Mouse (Mus musculus) bone marrow macrophage, adult 2 months (primary cell): ENCODE measurements around the gene Ifitm1. TPM values are rescaled to one million over a fixed set of nuclear protein-coding genes. Genes with fewer than 3 reads are reported as not detected.
"Not testable (repeated sequence)": the region's sequence is repeated elsewhere in the genome, so short reads cannot be mapped to it uniquely, and the experiment has no call there.

Experiments used
- H3K27ac ChIP-seq: 2 replicates; pipeline ENCODE4 v1.5.1; 2012; ENCODE audit warnings: low read depth, low read length; ENCODE audit not compliant: insufficient read depth
- H3K4me1 ChIP-seq: 2 replicates; pipeline ENCODE4 v1.6.1; 2012; ENCODE audit warnings: low read length; ENCODE audit not compliant: control insufficient read depth, insufficient read depth
- H3K4me3 ChIP-seq: 2 replicates; pipeline ENCODE4 v1.5.1; 2012; ENCODE audit warnings: mild to moderate bottlenecking, low read length, moderate library complexity; ENCODE audit not compliant: insufficient read depth
- CTCF ChIP-seq: IDR thresholded peaks from 2 replicates; pipeline ENCODE4 v1.5.1; 2012; ENCODE audit warnings: low read depth, mild to moderate bottlenecking, low read length, moderate library complexity
- POLR2A ChIP-seq: IDR thresholded peaks from 2 replicates; pipeline ENCODE4 v1.6.1; 2012; ENCODE audit warnings: mild to moderate bottlenecking, low read depth, low read length, borderline replicate concordance
- polyA plus RNA-seq: library from polyadenylated mRNA; stranded (reverse); fragments of >200 nt; gene quantifications from 2 replicates; pipeline ENCODE4 v1.2.4, GENCODE M21; 2012; ENCODE audit not compliant: missing spikeins, insufficient read depth, insufficient read length

Ifitm1 gene
- polyA plus RNA-seq, 1 experiment = 31.2 TPM

DNA sequence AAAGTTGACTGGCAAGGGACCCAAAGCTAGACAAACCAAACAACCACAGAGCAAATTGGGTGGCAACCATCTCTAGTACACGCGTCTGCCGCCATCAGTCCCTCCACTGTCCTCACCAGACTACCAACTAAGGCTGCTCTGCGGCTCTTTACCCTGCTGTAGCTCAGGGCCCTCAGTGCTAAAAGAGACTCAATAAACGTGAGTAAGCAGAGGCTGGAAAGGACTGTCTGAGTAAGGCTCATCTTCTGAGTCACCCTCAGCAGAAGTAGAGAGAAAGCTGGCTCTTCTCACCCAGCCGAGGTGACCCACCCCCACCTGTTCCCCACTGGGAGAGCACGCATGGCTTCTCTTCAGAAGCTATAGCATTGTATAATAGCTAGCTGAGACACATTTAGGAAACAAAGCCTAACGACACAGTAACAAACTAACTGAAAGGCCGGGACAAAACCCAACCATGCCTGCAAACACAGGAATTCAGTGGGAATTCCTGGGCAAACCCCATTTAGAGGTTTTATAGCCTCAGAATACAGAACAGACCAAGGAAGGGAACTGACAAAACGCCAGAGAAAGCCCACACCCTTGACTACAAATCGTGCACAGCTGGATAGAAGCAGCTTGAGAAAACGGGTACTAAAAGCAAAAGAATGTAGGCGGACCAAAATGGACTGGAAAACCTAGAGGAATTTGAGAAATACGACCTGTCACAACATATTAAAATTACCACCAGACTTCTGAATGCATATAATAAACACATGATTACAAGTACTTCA, 6.6 kb downstream of the Ifitm1 start:
- TF ChIP-seq POLR2A (no peak), CTCF (no peak)
- Histone ChIP-seq H3K4me1 (peaks cover 25% of the 10 kb centered on the region), H3K27ac (no peak overlapping the region), H3K4me3 (no peak overlapping the region)

DNA sequence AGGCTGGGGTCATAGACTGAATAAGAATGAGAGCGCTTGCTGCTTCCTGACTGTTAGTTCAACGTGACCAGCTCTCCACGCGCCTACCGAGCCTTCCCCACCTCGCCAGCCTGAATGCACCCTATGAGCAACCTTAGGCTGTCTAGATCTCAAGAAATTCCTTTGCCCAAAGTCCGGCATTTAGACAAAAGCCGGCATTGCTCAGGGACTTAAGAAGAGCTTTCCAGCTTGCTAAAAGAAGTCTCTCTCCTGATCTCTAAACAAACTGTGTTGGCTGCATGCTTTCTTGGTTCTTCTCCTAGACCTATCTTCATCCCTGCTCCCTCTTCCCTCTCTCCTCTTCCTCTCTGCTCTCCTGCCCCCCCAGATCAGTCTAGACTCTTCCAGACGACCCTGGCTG, 7.9 kb downstream of the Ifitm1 start:
- no peak overlapping the region for H3K4me3 ChIP-seq
- TF ChIP-seq POLR2A = no peak
- no peak overlapping the region for H3K27ac ChIP-seq
- H3K4me1 ChIP-seq = peaks cover 25% of the 10 kb centered on the region

DNA sequence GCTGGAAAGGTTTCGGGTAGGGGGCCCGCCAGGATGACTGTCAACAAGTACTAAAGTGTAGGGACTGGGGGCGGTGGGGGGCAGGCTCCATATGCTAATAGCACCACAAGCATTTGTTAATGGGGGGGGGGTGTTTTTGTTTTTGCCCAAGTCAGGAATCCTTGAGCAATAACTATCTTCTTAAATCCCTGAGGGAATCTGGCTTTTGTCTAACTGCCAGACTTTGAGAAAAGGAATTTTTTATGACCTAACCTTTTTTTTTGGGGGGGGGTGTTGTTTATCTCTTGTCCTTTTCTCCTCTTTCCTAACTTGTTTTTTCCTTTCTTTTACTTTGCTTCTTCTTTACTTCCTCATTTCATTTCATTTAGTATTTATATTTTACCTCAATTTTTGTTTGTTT, 8.4 kb downstream of the Ifitm1 start:
- Histone ChIP-seq H3K4me3 (no peak overlapping the region), H3K4me1 (peaks cover 28% of the 10 kb centered on the region), H3K27ac (no peak overlapping the region)
- no peak for TF ChIP-seq POLR2A
- no peak for TF ChIP-seq CTCF

DNA sequence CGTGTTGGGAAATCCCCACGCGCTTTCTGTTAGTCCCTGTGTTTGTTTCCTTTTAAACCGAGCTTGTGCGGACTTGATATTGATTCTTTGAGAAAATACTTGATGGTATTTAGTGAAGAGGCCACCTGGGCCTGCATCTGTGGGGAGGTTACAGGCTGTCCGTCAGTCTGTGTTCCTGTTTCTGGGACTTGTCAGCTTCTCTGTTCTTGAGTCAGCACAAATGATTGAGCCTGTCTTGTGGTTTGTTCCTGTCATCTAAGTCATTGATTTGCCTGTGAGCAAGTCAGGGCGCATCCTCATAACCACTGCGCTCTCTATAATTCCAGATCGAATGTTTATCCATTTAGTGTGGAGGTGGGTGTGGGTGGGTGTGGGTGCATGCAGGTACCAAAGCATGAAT, 9.7 kb downstream of the Ifitm1 start:
- H3K4me3 ChIP-seq, H3K27ac ChIP-seq: not testable (repeated sequence)
- H3K4me1 ChIP-seq = peaks cover 23% of the 10 kb centered on the region

DNA sequence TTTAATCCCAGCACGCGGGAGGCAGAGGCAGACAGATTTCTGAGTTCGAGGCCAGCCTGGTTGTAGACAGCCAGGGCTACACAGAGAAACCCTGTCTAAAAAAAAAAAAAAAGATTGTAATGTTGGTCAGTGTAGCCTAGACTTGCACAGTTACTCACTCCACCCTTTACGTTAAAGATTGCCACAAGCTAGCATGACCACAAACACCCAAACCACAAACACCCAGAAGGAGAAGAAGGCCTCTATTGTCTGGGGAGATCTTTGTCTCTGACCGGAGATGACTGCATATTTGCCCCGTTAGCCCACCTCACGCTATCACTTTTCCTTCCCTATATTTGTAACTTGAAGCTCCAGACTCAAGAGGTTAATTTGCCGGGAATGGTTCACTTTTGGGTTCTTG, 14.7 kb downstream of the Ifitm1 start:
- TF ChIP-seq POLR2A (no peak), CTCF (no peak)
- H3K4me3 ChIP-seq = no peak overlapping the region
- no peak overlapping the region for H3K27ac ChIP-seq
- peaks cover 21% of the 10 kb centered on the region for H3K4me1 ChIP-seq

DNA sequence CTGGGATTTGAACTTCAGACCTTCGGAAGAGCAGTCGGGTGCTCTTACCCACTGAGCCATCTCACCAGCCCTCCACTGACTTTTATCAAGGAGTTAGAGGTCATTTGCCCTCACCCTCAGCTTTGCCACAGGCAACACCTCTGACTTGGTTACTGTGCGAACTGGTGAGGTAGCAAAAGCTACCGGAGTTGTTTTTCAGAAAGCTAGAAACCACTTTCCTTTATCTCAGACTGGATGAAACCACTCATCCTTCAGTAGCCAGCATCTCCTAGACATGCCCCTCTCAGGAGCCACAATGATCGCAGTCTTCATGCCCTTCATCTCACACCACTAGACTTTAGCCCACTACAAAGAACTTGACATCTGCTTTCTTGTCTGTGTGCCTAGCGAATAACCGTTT, 15.9 kb downstream of the Ifitm1 start:
- TF ChIP-seq CTCF = no peak
- Histone ChIP-seq H3K4me3 (no peak overlapping the region), H3K27ac (no peak overlapping the region), H3K4me1 (peaks cover 16% of the 10 kb centered on the region)

DNA sequence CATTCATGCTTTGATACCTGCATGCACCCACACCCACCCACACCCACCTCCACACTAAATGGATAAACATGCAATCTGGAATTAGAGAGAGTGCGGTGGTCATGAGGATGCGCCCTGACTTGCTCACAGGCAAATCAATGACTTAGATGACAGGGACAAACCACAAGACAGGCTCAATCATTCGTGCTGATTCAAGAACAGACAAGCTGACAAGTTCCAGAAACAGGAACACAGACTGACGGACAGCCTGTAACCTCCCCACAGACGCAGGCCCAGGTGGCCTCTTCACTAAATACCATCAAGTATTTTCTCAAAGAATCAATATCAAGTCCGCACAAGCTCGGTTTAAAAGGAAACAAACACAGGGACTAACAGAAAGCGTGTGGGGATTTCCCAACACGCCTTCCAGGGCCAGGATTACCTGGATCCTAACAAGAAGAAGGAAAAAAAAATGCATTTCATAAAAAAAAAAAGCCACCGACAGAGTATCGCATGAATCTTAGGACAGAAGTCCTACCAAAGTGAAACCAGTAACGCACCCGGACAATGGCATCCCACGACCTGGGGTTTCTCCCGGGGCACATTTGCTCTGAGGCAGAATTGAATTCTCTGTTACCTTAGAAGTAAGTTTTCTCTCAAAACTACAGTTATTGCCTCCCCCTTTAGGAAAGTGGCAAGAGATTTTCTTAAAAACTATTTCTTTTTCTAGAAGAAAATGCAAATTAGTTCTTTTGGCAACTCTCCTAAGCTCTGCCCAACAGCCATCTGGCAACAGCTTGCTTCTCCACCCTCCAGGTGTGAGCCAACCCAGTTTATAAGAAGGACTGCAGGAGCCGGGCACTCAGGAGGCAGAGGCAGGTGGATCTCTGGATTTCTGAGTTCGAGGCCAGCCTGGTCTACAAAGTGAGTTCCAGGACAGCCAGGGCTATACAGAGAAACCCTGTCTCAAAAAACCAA, 20.4 kb downstream of the Ifitm1 start:
- Histone ChIP-seq H3K4me1 (peaks cover 21% of the 10 kb centered on the region), H3K27ac (no peak overlapping the region), H3K4me3 (no peak overlapping the region)
- TF ChIP-seq POLR2A (no peak), CTCF (no peak)

DNA sequence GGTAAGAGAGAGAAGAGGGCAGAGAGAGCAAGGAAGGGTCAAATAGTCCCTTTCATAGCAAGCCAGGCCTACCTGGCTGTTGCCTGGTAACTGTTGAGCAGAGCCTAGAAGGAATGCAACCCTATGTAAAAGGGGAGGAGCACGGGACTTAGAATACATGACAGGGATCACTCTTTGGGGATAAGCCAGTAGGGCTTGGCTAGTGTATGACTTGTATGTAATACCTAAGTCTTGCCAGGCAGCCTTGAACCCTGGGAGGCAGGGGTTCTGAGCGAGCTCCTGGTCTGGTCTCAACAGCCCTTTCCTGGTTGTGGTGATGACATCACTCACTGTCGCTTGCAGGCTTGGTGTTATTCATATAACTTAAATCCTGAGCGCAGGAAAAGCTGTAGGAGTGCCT, 22.0 kb downstream of the Ifitm1 start:
- H3K4me3 ChIP-seq = no peak overlapping the region
- peaks cover 20% of the 10 kb centered on the region for H3K4me1 ChIP-seq
- TF ChIP-seq CTCF (no peak), POLR2A (no peak)
- no peak overlapping the region for H3K27ac ChIP-seq

DNA sequence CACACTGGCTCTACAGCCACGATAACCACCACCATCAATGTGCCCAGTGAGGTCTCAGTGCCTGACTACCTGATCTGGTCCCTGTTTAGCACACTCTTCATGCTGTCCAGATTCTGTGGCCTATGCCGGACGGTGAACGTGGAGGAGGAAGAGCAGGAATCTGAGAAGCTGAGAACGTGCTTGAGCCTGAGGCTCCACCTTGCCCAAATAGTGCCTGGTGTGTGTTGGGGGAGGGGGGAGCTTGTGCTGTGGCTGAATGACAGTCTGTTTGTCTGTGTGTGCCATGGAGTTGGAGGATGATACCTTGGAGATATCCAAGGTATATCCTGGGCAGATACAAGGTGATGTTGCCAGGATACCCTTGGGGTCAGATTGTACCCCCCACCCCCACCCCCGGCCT, 23.2 kb downstream of the Ifitm1 start:
- H3K27ac ChIP-seq = peak overlapping the region; percentile 22; the same call in 1 of the 2 replicates
- peaks cover 20% of the 10 kb centered on the region for H3K4me1 ChIP-seq
- no peak for TF ChIP-seq POLR2A
- TF ChIP-seq CTCF = no peak
- H3K4me3 ChIP-seq = no peak overlapping the region

DNA sequence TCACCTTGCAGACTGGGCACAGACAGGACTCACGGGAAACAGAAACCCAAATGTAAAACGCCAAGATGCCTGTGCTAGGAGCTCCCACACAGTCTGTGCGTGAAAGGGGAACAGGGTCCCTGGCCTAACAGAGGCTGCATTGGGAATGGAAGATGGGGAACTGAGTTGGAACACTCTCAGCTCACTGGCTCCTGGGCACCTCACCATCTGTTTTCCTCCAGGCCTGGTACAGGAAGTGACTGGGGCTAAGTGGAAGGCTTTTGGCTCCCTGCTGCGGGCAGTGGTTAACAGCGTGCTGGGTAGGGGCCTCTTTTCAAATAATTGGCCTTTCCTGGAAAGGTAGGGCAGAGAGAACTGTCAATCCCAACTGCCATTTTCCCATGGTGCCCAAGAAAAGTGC, 23.6 kb downstream of the Ifitm1 start:
- peaks cover 20% of the 10 kb centered on the region for H3K4me1 ChIP-seq
- H3K27ac ChIP-seq = peak overlapping the region; percentile 51
- TF ChIP-seq CTCF = no peak
- TF ChIP-seq POLR2A = no peak

More for the DNA sequence above, 23.6 kb downstream of the Ifitm1 start:
- H3K4me3 ChIP-seq = no peak overlapping the region
